Mouse (Mus musculus): Measurements from ENCODE around the gene Gspt1. TPM values are rescaled to one million over a fixed set of nuclear protein-coding genes. Genes with fewer than 3 reads are reported as not detected.
"Not testable (repeated sequence)": the region's sequence is repeated elsewhere in the genome, so short reads cannot be mapped to it uniquely, and the experiment has no call there.

Gene Gspt1
- polyA plus RNA-seq (2015; fragmentation: Nextera tagmentation; extraction: Ambion mirVana), result 53.0 and 54.9 TPM in 2 replicates

DNA sequence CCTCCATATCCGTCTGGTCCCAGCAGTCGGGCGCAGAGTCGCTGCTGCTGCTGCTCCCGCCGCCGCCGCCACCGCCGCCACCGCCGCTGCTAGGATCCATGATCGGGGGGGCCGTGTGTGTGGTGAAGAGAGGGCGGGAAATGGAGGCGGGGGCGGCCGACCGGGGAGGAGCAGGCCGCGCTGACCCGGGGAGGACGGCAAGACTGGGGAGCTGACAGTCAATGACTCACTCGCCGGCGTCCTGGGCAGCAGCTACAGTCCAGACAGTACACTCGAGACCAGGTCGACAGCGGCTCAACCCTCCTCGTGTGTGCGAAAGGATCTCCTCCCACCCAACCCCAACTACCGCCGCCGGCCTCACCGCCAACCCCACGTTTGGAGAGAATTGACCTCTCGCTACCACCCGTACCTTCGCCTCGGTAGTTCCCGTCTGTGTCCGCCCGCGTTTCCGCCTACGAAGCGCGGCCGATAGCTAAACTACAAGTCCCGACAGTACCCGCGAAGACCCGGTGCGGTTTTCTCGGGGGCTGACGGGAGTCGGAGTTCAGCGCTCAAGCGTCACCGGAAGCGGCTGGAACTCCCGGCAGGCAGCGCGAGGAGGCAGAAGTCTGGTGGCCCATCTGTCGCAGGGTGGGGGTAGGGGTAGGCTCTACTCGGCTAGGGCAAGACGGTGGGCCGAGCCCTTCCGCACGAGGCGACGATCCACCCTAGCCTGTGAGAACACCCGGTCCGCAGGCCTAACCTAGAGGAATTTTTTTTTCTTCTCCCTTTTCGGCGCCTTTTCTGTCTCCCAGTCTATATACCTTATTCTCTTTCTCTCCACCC is at the start of gene Gspt1:
TSS of gene Gspt1 (minus strand) at position 428 of the 825 bp plus-strand sequence.
- H3K9me3 ChIP-seq (ENCODE audit: control insufficient read depth, low read length), result no peaks in the 10 kb centered on the region
- WGBS, result 1% methylated on average over 70 of the region's 76 CpGs
- H3K27me3 ChIP-seq (replicated peaks; ENCODE audit: control insufficient read depth, insufficient read depth, low read length), result no peaks in the 10 kb centered on the region
- H3K9ac ChIP-seq (ENCODE audit: low read depth, low read length), result peak within 1 kb of the TSS; percentile 98
- H3K4me2 ChIP-seq (ENCODE audit: low read depth, low read length), result peak within 1 kb of the TSS; percentile 67
- H3K36me3 ChIP-seq (ENCODE audit: control insufficient read depth, insufficient read depth, low read length), result no peaks in the 10 kb centered on the region
- peak within 1 kb of the TSS; percentile 96 for H3K27ac ChIP-seq (ENCODE audit: low read length)
- H3K4me3 ChIP-seq (ENCODE audit: low read length), result peak within 1 kb of the TSS; percentile 98
- peaks cover 13% of the 10 kb centered on the region for H3K4me1 ChIP-seq (ENCODE audit: control insufficient read depth, insufficient read depth, low read length)
- ATAC-seq, result peak; percentile 98

DNA sequence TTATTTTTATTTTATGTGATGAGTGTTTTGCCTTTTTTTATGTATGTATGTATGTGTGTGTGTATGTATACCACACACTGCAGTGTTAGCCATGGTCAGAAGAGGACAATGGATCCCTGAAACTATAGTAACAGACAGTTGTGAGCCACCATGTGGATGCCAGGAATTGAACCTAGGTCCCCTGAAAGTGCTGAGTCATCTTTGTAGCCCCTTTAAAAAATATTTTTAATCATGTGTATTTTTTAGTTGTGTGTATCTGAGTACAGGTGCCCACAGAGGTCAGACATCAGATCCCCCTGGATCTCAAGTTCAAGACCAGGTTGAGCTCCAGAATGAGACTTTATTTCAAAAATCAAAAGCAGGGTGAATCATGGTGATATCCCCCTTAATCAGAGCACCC is 49.6 kb upstream of the Gspt1 start:
- H3K4me1 ChIP-seq (ENCODE audit: control insufficient read depth, insufficient read depth, low read length), result no peaks in the 10 kb centered on the region
- H3K36me3 ChIP-seq (ENCODE audit: control insufficient read depth, insufficient read depth, low read length), result no peaks in the 10 kb centered on the region
- no peak overlapping the region for H3K4me2 ChIP-seq (ENCODE audit: low read depth, low read length)
- H3K9ac ChIP-seq (ENCODE audit: low read depth, low read length), result no peak overlapping the region
- H3K9me3 ChIP-seq (ENCODE audit: control insufficient read depth, low read length), result no peaks in the 10 kb centered on the region
- H3K4me3 ChIP-seq (ENCODE audit: low read length), result no peak overlapping the region
- ATAC-seq, result no peak
- no peak overlapping the region for H3K27ac ChIP-seq (ENCODE audit: low read length)
- H3K27me3 ChIP-seq (replicated peaks; ENCODE audit: control insufficient read depth, insufficient read depth, low read length), result no peaks in the 10 kb centered on the region

DNA sequence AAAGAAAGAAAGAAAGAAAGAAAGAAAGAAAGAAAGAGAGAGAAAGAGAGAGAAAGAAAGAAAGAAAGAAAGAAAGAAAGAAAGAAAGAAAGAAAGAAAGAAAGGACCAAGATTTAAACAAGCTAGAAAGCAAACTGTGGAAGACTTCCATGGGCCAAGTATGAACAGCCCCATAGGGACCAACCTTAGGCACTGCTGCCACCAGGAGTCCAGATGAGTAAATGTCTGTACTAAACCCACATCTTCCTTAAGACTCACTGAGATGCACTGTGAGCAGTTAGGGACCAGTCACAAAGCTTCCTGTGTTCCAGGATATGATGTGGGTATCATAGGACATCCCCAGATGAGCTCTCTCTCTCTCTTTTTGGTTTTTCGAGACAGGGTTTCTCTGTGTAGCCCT is 43.6 kb upstream of the Gspt1 start:
- WGBS, result 67% methylated on average over 1 of the region's 1 CpGs
- H3K9me3 ChIP-seq (ENCODE audit: control insufficient read depth, low read length); ATAC-seq; H3K4me1 ChIP-seq (ENCODE audit: control insufficient read depth, insufficient read depth, low read length); H3K27me3 ChIP-seq (replicated peaks; ENCODE audit: control insufficient read depth, insufficient read depth, low read length); H3K9ac ChIP-seq (ENCODE audit: low read depth, low read length); H3K27ac ChIP-seq (ENCODE audit: low read length); H3K36me3 ChIP-seq (ENCODE audit: control insufficient read depth, insufficient read depth, low read length); H3K4me2 ChIP-seq (ENCODE audit: low read depth, low read length); H3K4me3 ChIP-seq (ENCODE audit: low read length): not testable (repeated sequence)

DNA sequence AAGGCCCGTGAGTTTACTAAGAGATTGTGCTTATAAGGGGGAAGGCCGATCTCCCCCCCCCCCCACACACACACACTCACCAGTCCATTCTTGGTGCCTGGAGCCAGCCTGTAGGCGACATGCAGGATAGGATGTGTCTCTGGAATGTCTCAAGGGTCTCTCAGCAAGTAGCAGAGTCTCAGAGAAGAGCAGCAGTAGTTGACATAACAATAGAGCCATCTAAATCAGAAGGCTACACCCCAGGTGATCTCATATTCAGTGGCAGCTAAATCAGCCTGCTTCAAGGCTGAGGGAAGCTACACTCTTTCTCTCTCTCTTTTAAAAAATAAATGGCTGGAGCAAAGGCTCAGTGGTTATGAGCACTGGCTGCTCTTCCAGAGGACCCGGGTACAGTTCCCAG is 41.5 kb upstream of the Gspt1 start:
- not testable (repeated sequence) for H3K4me1 ChIP-seq (ENCODE audit: control insufficient read depth, insufficient read depth, low read length); H3K36me3 ChIP-seq (ENCODE audit: control insufficient read depth, insufficient read depth, low read length); H3K9me3 ChIP-seq (ENCODE audit: control insufficient read depth, low read length); H3K9ac ChIP-seq (ENCODE audit: low read depth, low read length); H3K4me2 ChIP-seq (ENCODE audit: low read depth, low read length); H3K27ac ChIP-seq (ENCODE audit: low read length); H3K4me3 ChIP-seq (ENCODE audit: low read length); H3K27me3 ChIP-seq (replicated peaks; ENCODE audit: control insufficient read depth, insufficient read depth, low read length); ATAC-seq
- WGBS, result 78% methylated on average over 4 of the region's 4 CpGs

DNA sequence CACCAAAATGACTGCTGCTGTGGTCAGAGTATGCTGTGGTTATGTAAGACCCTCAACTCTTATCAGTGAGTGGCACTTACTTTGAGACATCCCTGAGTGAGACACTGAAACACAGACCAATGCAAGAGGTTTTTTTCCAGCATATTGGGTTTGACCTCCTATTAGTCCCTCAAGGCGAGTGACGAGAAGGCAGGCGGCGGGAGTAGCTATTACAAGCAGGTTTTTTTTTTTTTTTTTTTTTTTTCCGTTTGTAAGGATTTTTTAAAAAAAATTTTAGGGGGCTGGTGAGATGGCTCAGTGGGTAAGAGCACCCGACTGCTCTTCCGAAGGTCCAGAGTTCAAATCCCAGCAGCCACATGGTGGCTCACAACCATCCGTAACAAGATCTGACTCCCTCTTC is 34.7 kb upstream of the Gspt1 start:
- H3K27me3 ChIP-seq (replicated peaks; ENCODE audit: control insufficient read depth, insufficient read depth, low read length); H3K4me3 ChIP-seq (ENCODE audit: low read length); H3K4me2 ChIP-seq (ENCODE audit: low read depth, low read length); H3K9ac ChIP-seq (ENCODE audit: low read depth, low read length); H3K4me1 ChIP-seq (ENCODE audit: control insufficient read depth, insufficient read depth, low read length); H3K9me3 ChIP-seq (ENCODE audit: control insufficient read depth, low read length); H3K36me3 ChIP-seq (ENCODE audit: control insufficient read depth, insufficient read depth, low read length); H3K27ac ChIP-seq (ENCODE audit: low read length); ATAC-seq: not testable (repeated sequence)
- WGBS, result 94% methylated on average over 7 of the region's 8 CpGs

DNA sequence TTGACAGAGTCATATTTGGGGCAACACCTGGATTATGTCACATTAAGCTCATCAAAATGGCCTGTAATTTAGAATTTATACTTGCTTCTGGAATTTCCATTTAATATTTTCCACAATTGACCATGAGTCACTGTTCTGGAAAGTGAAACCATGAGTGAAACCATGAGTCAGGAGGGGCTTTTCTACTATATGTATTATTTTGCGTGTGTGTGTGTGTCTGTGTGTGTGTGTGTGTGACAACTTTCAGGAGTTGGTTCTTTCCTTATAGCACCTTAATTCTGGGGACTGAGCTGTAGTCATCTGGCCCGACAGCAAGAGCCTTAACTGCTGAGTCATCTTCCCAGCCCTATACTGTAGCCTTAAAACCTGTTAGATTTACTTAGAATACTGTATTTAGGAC is 31.8 kb upstream of the Gspt1 start:
- Histone ChIP-seq H3K9ac (ENCODE audit: low read depth, low read length) (no peak overlapping the region), H3K9me3 (ENCODE audit: control insufficient read depth, low read length) (peaks cover 4% of the 10 kb centered on the region; the same call in 1 of the 2 replicates), H3K27me3 (replicated peaks; ENCODE audit: control insufficient read depth, insufficient read depth, low read length) (no peaks in the 10 kb centered on the region), H3K4me2 (ENCODE audit: low read depth, low read length) (no peak overlapping the region), H3K4me1 (ENCODE audit: control insufficient read depth, insufficient read depth, low read length) (no peaks in the 10 kb centered on the region), H3K4me3 (ENCODE audit: low read length) (no peak overlapping the region), H3K27ac (ENCODE audit: low read length) (no peak overlapping the region), H3K36me3 (ENCODE audit: control insufficient read depth, insufficient read depth, low read length) (no peaks in the 10 kb centered on the region)
- ATAC-seq, result no peak
- WGBS, result 84% methylated on average over 2 of the region's 2 CpGs

DNA sequence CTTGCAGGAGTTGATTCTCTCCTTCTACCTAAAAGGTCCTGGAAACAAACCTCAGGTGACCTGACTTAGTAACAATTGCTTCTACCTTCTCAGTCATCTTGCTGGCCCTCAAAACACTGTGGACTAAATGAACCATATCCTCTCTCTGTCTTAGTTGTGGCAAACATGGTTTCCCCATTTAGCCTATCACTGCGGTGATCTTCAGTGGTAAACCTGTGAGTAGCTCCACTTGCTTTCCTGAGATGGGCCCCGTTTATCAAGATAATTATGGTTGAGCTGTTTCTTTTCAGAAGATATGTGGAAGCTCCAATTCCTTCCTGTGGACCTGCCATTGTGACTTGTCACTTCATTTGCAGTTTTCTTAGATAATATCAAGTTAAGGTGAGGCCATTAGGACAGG is 30.8 kb upstream of the Gspt1 start:
- H3K9me3 ChIP-seq (ENCODE audit: control insufficient read depth, low read length), result peaks cover 1% of the 10 kb centered on the region; the same call in 1 of the 2 replicates
- WGBS, result 84% methylated on average over 2 of the region's 2 CpGs
- H3K4me2 ChIP-seq (ENCODE audit: low read depth, low read length), result no peak overlapping the region
- no peaks in the 10 kb centered on the region for H3K27me3 ChIP-seq (replicated peaks; ENCODE audit: control insufficient read depth, insufficient read depth, low read length)
- H3K4me3 ChIP-seq (ENCODE audit: low read length), result no peak overlapping the region
- ATAC-seq, result no peak
- H3K36me3 ChIP-seq (ENCODE audit: control insufficient read depth, insufficient read depth, low read length), result no peaks in the 10 kb centered on the region
- H3K9ac ChIP-seq (ENCODE audit: low read depth, low read length), result no peak overlapping the region
- no peak overlapping the region for H3K27ac ChIP-seq (ENCODE audit: low read length)
- H3K4me1 ChIP-seq (ENCODE audit: control insufficient read depth, insufficient read depth, low read length), result no peaks in the 10 kb centered on the region

DNA sequence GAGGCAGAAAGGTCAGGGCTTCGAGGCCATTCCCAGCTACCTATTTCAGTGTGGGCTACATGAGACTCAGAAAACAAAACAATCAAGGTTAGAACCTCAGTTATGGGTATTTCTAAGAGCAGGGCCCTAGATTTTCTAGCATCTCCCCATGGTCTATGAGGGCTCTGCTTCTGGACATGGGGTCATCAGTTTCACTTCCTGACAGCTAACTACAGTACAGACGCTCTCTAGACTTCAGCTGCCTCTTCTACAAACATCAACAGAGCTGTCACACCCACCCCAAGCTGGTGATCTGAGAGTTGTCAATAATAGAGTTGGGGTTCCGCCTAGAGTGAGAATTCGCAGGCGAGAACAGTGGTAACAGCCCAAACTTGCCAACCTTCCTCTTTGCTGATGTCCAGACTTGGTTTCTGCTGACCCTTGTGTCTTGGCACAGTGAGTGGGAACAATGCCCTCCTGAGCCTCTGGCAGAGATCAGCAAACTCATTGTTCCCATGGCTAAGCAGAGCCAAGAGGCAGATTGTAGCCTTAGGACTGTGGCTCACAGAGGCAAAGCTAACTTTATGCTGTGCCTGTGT is 28.6 kb upstream of the Gspt1 start:
- Histone ChIP-seq H3K4me3 (ENCODE audit: low read length) (no peak overlapping the region), H3K27ac (ENCODE audit: low read length) (no peak overlapping the region), H3K4me2 (ENCODE audit: low read depth, low read length) (no peak overlapping the region), H3K27me3 (replicated peaks; ENCODE audit: control insufficient read depth, insufficient read depth, low read length) (no peaks in the 10 kb centered on the region), H3K9me3 (ENCODE audit: control insufficient read depth, low read length) (no peaks in the 10 kb centered on the region), H3K36me3 (ENCODE audit: control insufficient read depth, insufficient read depth, low read length) (no peaks in the 10 kb centered on the region), H3K4me1 (ENCODE audit: control insufficient read depth, insufficient read depth, low read length) (no peaks in the 10 kb centered on the region), H3K9ac (ENCODE audit: low read depth, low read length) (no peak overlapping the region)
- 73% methylated on average over 5 of the region's 5 CpGs for WGBS
- ATAC-seq, result no peak

DNA sequence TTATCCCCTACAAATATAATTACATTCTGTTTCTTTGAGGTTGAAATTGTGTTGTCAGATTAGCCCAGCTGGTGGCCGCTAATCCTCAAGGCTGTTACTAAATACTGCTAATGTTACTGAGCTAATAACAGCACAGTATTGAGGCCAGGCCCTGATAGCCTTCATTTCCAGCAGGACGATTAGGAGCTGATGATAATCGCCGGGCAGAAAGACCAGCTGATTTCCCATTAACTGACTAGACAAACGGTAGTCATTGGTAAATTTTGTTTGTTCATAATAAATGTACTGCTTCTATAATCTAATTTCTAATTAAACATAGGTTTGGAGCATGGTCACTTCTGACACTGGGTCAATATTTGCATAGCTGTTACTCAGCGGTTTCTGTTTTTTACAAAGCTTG is 24.7 kb upstream of the Gspt1 start:
- no peak overlapping the region for H3K4me3 ChIP-seq (ENCODE audit: low read length)
- 60% methylated on average over 6 of the region's 6 CpGs for WGBS
- no peak overlapping the region for H3K9ac ChIP-seq (ENCODE audit: low read depth, low read length)
- H3K4me1 ChIP-seq (ENCODE audit: control insufficient read depth, insufficient read depth, low read length), result no peaks in the 10 kb centered on the region
- H3K36me3 ChIP-seq (ENCODE audit: control insufficient read depth, insufficient read depth, low read length), result no peaks in the 10 kb centered on the region
- no peak overlapping the region for H3K27ac ChIP-seq (ENCODE audit: low read length)
- no peaks in the 10 kb centered on the region for H3K9me3 ChIP-seq (ENCODE audit: control insufficient read depth, low read length)
- no peak overlapping the region for H3K4me2 ChIP-seq (ENCODE audit: low read depth, low read length)
- no peak for ATAC-seq
- H3K27me3 ChIP-seq (replicated peaks; ENCODE audit: control insufficient read depth, insufficient read depth, low read length), result no peaks in the 10 kb centered on the region

Measured in intestine, embryonic 16.5 days (tissue).